In the genomic region with DNA sequence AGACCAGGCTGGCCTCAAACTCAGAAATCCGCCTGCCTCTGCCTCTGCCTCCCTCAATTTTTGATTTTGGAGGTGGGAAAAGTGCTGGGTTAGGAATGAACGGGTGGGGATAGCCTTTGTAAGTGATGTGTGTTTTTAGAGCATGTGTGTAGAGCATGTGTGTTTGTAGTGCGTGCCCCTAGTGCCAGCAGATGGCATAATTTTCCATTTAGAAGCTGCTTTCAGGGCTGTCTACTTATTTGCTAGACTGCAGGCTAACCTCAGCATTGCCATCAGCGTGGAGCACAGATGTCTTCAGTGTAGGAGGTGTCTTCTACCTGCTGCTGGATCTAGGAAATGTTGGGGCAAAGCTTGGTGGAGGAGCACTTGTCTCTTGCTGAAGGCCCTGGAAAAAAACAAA, we compare ENCODE assay signal across 1 mouse cellular context.
TF ChIP-seq lines count a peak whose summit lies in the region.

No protein-coding gene starts in this region.

TF ChIP-seq in MEL, 35 proteins besides CTCF, POLR2A, EP300 and RAD21 (continued from another document):
- TF ChIP-seq KAT2A (conservative IDR thresholded peaks at IDR 0.05; ENCODE audit: low read depth, low read length) (no peak), ZC3H11A (IDR thresholded peaks at IDR 0.05; ENCODE audit: low read depth, low read length) (0 out of 2 replicates have a peak, but pooled peaks have one; percentile 8), ELF1 (IDR thresholded peaks at IDR 0.05; ENCODE audit: low read depth, low read length) (no peak), POLR2AphosphoS5 (IDR thresholded peaks at IDR 0.05; ENCODE audit: borderline replicate concordance, low read depth, low read length) (no peak), SMC3 (IDR thresholded peaks at IDR 0.05; ENCODE audit: low read depth, low read length) (peak; percentile 43), CHD1 (IDR thresholded peaks at IDR 0.05; ENCODE audit: low read depth, low read length) (no peak), SIN3A (IDR thresholded peaks at IDR 0.05; ENCODE audit: low read length) (no peak), CHD2 (IDR thresholded peaks at IDR 0.05; ENCODE audit: low read length) (no peak)
